Mouse (Mus musculus) bone marrow macrophage, adult 2 months (primary cell): ENCODE measurements at regions not wholly inside any gene's neighbourhood (a gene's known extent, or its start where the extent isn't known, plus 50 kb on each side); places are given as distances from the start of the nearest gene placed in this dataset.

Experiments used
- CTCF ChIP-seq: IDR thresholded peaks from 2 replicates; pipeline ENCODE4 v1.5.1; 2012; ENCODE audit warnings: low read depth, mild to moderate bottlenecking, low read length, moderate library complexity
- POLR2A ChIP-seq: IDR thresholded peaks from 2 replicates; pipeline ENCODE4 v1.6.1; 2012; ENCODE audit warnings: mild to moderate bottlenecking, low read depth, low read length, borderline replicate concordance

DNA sequence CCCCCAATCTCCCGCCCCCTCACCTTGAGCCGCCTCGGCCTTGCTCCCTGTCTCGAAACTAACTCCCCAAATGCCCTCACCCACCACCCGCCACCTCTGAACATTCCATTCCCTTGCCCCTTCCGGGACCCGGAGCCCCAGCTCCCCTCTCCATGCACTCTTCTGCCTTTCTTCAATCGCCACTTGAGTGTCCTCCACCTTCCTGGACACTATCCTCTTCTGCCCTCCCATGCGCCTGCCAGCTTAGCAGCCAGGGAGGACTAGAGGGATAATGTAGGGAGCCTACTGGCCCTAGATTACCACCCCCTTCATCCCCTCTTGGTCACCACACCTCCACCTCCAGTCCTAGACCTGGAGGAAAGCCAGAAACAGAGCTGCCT is 352.3 kb downstream of the Bcor start:
- TF ChIP-seq POLR2A (no peak), CTCF (no peak)
